Mouse (Mus musculus): Measurements from ENCODE around the gene Gm20388. TPM values are rescaled to one million over a fixed set of nuclear protein-coding genes. Genes with fewer than 3 reads are reported as not detected.

Gene Gm20388
- polyA plus RNA-seq, 2 experiments = 8.5 TPM; not detected in 1

DNA sequence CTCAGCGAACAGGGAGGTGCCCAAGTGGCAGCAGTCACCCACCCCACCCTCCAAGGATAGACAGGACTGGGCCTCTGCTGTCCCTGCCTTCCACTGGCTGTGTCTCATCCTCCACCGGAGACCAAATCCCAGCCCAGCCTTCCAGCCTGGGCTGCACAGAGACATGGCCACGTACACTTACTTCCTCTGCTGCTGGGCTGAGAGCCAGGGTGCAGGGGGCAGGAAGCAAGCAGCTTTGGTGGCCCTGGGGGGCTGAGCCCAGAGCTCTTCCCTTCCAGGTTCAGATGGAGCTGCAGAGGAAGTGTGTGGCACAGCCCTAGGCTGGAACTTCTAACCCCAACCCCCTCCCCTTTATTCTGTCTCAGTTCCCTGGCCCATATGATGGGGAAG lies 2420.5 kb downstream of the Gm20388 start:
- peaks cover 92% of the 10 kb centered on the region for H3K36me3 ChIP-seq (replicated peaks; ENCODE audit: control insufficient read depth, insufficient read depth, low read depth)
- TF ChIP-seq EP300 (IDR thresholded peaks at IDR 0.05; ENCODE audit: low read depth) (no peak), CTCF (IDR thresholded peaks at IDR 0.05; ENCODE audit: low read depth) (no peak)
- DNase-seq (ENCODE audit: low read depth in 3 of 3, low spot score in 3 of 3) (no peak), ATAC-seq (ENCODE audit: insufficient read depth) (no peak)
- H3K4me2 ChIP-seq (ENCODE audit: low read depth) = no peak overlapping the region
- peak overlapping the region; percentile 93 for H3K27ac ChIP-seq
- peaks cover 52 to 59% of the 10 kb centered on the region in 2 experiments for H3K4me1 ChIP-seq (replicated peaks; ENCODE audit: control insufficient read depth in 2 of 2, insufficient read depth in 2 of 2, low read length in 1 of 2)
- H3K27me3 ChIP-seq (ENCODE audit: control insufficient read depth, insufficient read depth, low read length) = no peaks in the 10 kb centered on the region
- H3K4me3 ChIP-seq (ENCODE audit: insufficient read depth in 1 of 2, low read depth in 2 of 2, low read length in 2 of 2) = no peak overlapping the region
- WGBS (ENCODE audit: insufficient replicate concordance) = 72% methylated on average over 3 of the region's 3 CpGs
- H3K9ac ChIP-seq (replicated peaks) = no peak overlapping the region
- peaks cover 4% of the 10 kb centered on the region for H3K9me3 ChIP-seq (ENCODE audit: control insufficient read depth, low read length)

DNA sequence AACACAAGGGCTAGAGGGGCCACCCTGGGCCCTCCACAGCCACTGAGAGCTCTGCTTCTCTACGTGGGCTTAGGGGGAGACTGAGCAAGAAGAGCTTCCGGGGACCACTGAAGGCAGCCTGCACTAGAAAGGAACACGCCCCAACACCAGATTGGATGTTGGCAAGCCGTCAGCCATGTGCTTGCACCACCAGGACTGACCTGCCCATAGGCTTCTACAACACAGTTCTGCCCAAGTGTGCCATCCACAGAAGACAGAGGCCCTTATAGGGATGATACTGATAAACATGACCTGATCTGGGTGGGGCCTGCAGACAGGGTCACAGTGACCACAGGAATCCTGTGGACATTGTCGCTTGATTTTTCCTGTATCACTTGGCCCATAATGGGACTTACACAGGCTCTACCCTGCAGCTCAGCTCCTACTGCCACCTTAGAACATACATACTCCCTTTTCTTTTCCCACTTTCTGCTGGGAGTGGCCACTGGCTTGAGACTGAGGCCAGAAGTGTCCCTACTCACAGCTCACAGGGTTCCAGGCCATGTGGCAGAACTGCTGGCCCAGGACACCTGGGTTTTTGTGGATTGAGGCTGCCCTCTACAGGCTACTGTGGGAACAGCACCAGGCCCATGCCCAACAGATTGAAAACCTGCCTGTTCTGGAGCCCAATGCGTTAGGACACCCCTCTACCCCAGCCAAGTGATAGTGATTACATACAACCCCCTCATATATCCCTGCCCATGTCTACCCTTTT lies 2422.3 kb downstream of the Gm20388 start:
- Histone ChIP-seq H3K27ac (no peak overlapping the region), H3K4me2 (ENCODE audit: low read depth) (no peak overlapping the region), H3K9me3 (ENCODE audit: control insufficient read depth, low read length) (peaks cover 11% of the 10 kb centered on the region), H3K36me3 (replicated peaks; ENCODE audit: control insufficient read depth, insufficient read depth, low read depth) (peaks cover 94% of the 10 kb centered on the region), H3K9ac (replicated peaks) (no peak overlapping the region), H3K4me3 (ENCODE audit: insufficient read depth in 1 of 2, low read depth in 2 of 2, low read length in 2 of 2) (no peak overlapping the region), H3K4me1 (replicated peaks; ENCODE audit: control insufficient read depth in 2 of 2, insufficient read depth in 2 of 2, low read length in 1 of 2) (peaks cover 35 to 42% of the 10 kb centered on the region in 2 experiments), H3K27me3 (ENCODE audit: control insufficient read depth, insufficient read depth, low read length) (no peaks in the 10 kb centered on the region)
- DNase-seq (ENCODE audit: low read depth in 3 of 3, low spot score in 3 of 3) (no peak), ATAC-seq (ENCODE audit: insufficient read depth) (peak; percentile 7; the same call in 1 of the 2 replicates)
- peak; percentile 97 for TF ChIP-seq CTCF (IDR thresholded peaks at IDR 0.05; ENCODE audit: low read depth)
- TF ChIP-seq EP300 (IDR thresholded peaks at IDR 0.05; ENCODE audit: low read depth) = 0 out of 2 replicates have a peak, but pooled peaks have one; percentile 32
- WGBS (ENCODE audit: insufficient replicate concordance) = 80% methylated on average over 6 of the region's 6 CpGs

DNA sequence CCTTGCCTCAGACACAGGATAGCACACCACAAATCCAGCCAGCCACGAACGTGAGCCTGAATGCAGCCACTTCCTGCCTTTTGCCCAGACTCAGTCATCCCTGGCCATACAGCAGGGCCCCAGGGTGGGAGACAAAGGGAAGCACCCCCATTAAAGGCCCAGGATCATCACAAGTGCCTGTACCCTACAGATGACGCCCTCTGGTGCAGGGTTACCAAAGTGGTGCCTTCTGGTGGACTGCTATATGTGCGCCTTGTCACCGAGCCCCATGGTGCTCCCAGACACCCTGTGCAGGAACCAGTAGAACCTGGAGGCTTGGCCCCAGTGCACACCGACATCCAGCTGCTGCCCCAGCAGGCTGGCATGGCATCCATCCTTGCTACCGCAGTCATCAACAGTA lies 2422.9 kb downstream of the Gm20388 start:
- no peak overlapping the region for H3K4me2 ChIP-seq (ENCODE audit: low read depth)
- no peak overlapping the region for H3K27ac ChIP-seq
- H3K9ac ChIP-seq (replicated peaks) = no peak overlapping the region
- H3K27me3 ChIP-seq (ENCODE audit: control insufficient read depth, insufficient read depth, low read length) = no peaks in the 10 kb centered on the region
- H3K4me1 ChIP-seq (replicated peaks; ENCODE audit: control insufficient read depth in 2 of 2, insufficient read depth in 2 of 2, low read length in 1 of 2) = peaks cover 29 to 36% of the 10 kb centered on the region in 2 experiments
- WGBS (ENCODE audit: insufficient replicate concordance) = 93% methylated on average over 7 of the region's 7 CpGs
- DNase-seq (ENCODE audit: low read depth in 3 of 3, low spot score in 3 of 3) (no peak), ATAC-seq (ENCODE audit: insufficient read depth) (no peak)
- no peak overlapping the region for H3K4me3 ChIP-seq (ENCODE audit: insufficient read depth in 1 of 2, low read depth in 2 of 2, low read length in 2 of 2)
- H3K36me3 ChIP-seq (replicated peaks; ENCODE audit: control insufficient read depth, insufficient read depth, low read depth) = peaks cover 94% of the 10 kb centered on the region
- TF ChIP-seq CTCF (IDR thresholded peaks at IDR 0.05; ENCODE audit: low read depth) (no peak), EP300 (IDR thresholded peaks at IDR 0.05; ENCODE audit: low read depth) (no peak)
- peaks cover 11% of the 10 kb centered on the region for H3K9me3 ChIP-seq (ENCODE audit: control insufficient read depth, low read length)

DNA sequence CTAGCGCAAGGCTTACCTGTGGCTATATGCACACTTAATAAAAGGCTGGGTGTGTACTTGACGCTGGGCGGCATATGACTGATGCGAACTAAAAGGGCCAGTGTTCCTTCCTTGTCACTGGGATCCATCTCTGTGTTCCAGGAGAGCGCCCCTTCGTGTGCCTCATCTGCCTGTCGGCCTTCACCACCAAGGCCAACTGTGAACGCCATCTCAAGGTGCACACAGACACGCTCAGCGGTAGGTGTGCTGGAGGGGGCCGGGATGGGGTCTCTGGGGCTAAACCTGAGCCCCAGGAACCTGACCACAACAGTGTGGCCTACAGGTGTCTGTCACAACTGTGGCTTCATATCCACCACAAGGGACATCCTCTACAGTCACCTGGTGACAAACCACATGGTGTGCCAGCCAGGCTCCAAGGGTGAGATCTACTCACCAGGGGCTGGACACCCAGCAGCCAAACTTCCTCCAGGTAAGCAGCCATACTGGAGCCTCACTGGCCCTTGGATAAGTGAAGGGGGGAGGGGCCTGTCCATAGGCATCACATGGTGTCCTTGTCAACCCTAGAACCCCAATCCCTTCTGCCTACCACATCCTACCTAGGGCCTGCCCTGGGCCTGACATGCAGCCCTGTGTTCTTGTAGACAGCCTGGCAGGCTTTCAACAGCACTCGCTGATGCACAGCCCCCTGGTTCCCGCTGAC lies 2424.3 kb downstream of the Gm20388 start:
- WGBS (ENCODE audit: insufficient replicate concordance) = 94% methylated on average over 13 of the region's 13 CpGs
- no peak overlapping the region for H3K4me2 ChIP-seq (ENCODE audit: low read depth)
- ATAC-seq (ENCODE audit: insufficient read depth) = no peak

DNA sequence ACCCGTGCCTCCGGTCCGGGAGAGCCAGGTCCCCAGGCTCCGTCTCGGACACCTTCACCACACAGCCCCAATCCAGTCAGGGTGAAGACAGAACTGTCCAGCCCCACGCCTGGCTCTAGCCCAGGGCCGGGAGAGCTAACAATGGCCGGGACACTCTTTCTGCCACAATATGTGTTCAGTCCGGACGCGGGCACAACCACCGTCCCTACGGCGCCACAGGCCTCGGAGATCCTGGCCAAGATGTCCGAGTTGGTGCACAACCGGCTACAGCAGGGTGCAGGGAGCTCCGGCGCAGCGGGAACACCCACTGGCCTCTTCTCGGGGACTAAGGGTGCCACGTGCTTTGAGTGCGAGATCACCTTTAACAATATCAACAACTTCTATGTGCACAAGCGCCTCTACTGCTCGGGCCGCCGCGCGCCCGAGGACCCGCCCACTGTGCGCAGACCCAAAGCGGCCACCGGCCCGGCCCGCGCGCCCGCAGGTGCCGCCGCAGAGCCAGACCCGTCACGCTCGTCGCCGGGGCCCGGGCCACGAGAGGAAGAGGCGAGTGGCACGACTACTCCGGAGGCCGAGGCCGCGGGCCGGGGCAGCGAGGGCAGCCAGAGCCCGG lies 2425.1 kb downstream of the Gm20388 start:
- 86% methylated on average over 57 of the region's 57 CpGs for WGBS (ENCODE audit: insufficient replicate concordance)

More for the DNA sequence above, 2424.3 kb downstream of the Gm20388 start:
- Histone ChIP-seq H3K4me1 (replicated peaks; ENCODE audit: control insufficient read depth in 2 of 2, insufficient read depth in 2 of 2, low read length in 1 of 2) (peaks cover 15 to 22% of the 10 kb centered on the region in 2 experiments), H3K36me3 (replicated peaks; ENCODE audit: control insufficient read depth, insufficient read depth, low read depth) (peaks cover 85% of the 10 kb centered on the region), H3K4me3 (ENCODE audit: insufficient read depth in 1 of 2, low read depth in 2 of 2, low read length in 2 of 2) (no peak overlapping the region), H3K27ac (no peak overlapping the region), H3K9me3 (ENCODE audit: control insufficient read depth, low read length) (peaks cover 11% of the 10 kb centered on the region), H3K9ac (replicated peaks) (no peak overlapping the region), H3K27me3 (ENCODE audit: control insufficient read depth, insufficient read depth, low read length) (no peaks in the 10 kb centered on the region)
- no peak for DNase-seq (ENCODE audit: low read depth in 3 of 3, low spot score in 3 of 3)
- TF ChIP-seq CTCF (IDR thresholded peaks at IDR 0.05; ENCODE audit: low read depth) = no peak

More for the DNA sequence above, 2425.1 kb downstream of the Gm20388 start:
- Histone ChIP-seq H3K27ac (no peak overlapping the region), H3K27me3 (ENCODE audit: control insufficient read depth, insufficient read depth, low read length) (no peaks in the 10 kb centered on the region), H3K4me2 (ENCODE audit: low read depth) (no peak overlapping the region), H3K9ac (replicated peaks) (no peak overlapping the region), H3K4me3 (ENCODE audit: insufficient read depth in 1 of 2, low read depth in 2 of 2, low read length in 2 of 2) (no peak overlapping the region), H3K4me1 (replicated peaks; ENCODE audit: control insufficient read depth in 2 of 2, insufficient read depth in 2 of 2, low read length in 1 of 2) (peaks cover 7 to 17% of the 10 kb centered on the region in 2 experiments), H3K36me3 (replicated peaks; ENCODE audit: control insufficient read depth, insufficient read depth, low read depth) (peaks cover 80% of the 10 kb centered on the region), H3K9me3 (ENCODE audit: control insufficient read depth, low read length) (peaks cover 11% of the 10 kb centered on the region)
- ATAC-seq (ENCODE audit: insufficient read depth) = no peak
- DNase-seq (ENCODE audit: low read depth in 3 of 3, low spot score in 3 of 3) = no peak
- TF ChIP-seq EP300 (IDR thresholded peaks at IDR 0.05; ENCODE audit: low read depth) (no peak), CTCF (IDR thresholded peaks at IDR 0.05; ENCODE audit: low read depth) (no peak)

Measured in liver, embryonic 14.5 days (tissue).